In genomic region chr11:70653345-70654197, GRCm38 (mm10) we compare ENCODE assay signal across 9 mouse cellular contexts. TPM values are rescaled to one million over a fixed set of nuclear protein-coding genes. Genes with fewer than 3 reads are reported as not detected.
DNase-seq lines count a peak whose midpoint lies in the region; ATAC-seq and TF ChIP-seq lines count a peak whose summit lies in the region.
"Had no signal": no experiment of that assay in that cellular context is flagged by ENCODE, and none has a peak within 500 bp of the region (broad histone marks: within the 10 kb centered on the region; RNA-seq: fewer than 3 reads in every experiment).

No protein-coding gene starts in this region.

- peak; percentile 43; the same call in 1 of the 2 replicates for TF ChIP-seq EP300 in heart, postnatal 0 days (IDR thresholded peaks at IDR 0.05; ENCODE audit: low read depth)

- H3K27ac ChIP-seq in bone marrow, adult 2 months (ENCODE audit: control insufficient read depth, insufficient read depth, low read depth, low read length, poor library complexity) = peak overlapping the region; percentile 100
- peak overlapping the region; percentile 100 for H3K27ac ChIP-seq in heart, postnatal 0 days (ENCODE audit: low read depth)

- peak overlapping the region; percentile 100 for H3K4me3 ChIP-seq in G1E (ENCODE audit: low read depth, low read length)
- peak overlapping the region; percentile 98 for H3K4me3 ChIP-seq in bone marrow, adult 2 months (replicated peaks; ENCODE audit: control insufficient read depth, low read depth, low read length)
- peak overlapping the region; percentile 96 for H3K4me3 ChIP-seq in heart, postnatal 0 days (ENCODE audit: low read depth, low read length)

- ATAC-seq in G1E (ENCODE audit: extremely low read depth, insufficient number of reproducible peaks, low FRiP score, poor library complexity, severe bottlenecking) = no peak
- peak; percentile 47 for ATAC-seq in erythroblast, adult 5-6 weeks (replicated peaks; ENCODE audit: low FRiP score, poor library complexity, severe bottlenecking)
- ATAC-seq in heart, postnatal 0 days (ENCODE audit: insufficient read depth, low read depth) = peak; percentile 28
- ATAC-seq in megakaryocyte, adult 5-6 weeks (ENCODE audit: poor library complexity, severe bottlenecking) = peak; percentile 29
- ATAC-seq in inflammation-experienced regulatory T-cells, adult 6 months = no peak

- under 1% methylated on average over 63 of the region's 63 CpGs for WGBS in bone marrow, adult 2 months
- under 1% methylated on average over 59 of the region's 63 CpGs for WGBS in heart, postnatal 0 days

- peaks cover 63% of the 10 kb centered on the region for H3K36me3 ChIP-seq in G1E (replicated peaks)
- peaks cover 43% of the 10 kb centered on the region for H3K36me3 ChIP-seq in heart, postnatal 0 days (replicated peaks; ENCODE audit: control insufficient read depth, insufficient read depth, low read length)

- H3K9ac ChIP-seq in heart, postnatal 0 days (replicated peaks; ENCODE audit: low read depth, low read length) = peak overlapping the region; percentile 99

- peaks cover 79% of the 10 kb centered on the region for H3K4me1 ChIP-seq in G1E (ENCODE audit: insufficient read depth, low read depth, low read length)
- H3K4me1 ChIP-seq in bone marrow, adult 2 months (ENCODE audit: control insufficient read depth, insufficient read depth, low read length) = peaks cover 10% of the 10 kb centered on the region
- H3K4me1 ChIP-seq in heart, postnatal 0 days (ENCODE audit: control insufficient read depth, insufficient read depth) = peaks cover 25% of the 10 kb centered on the region

- no peak for TF ChIP-seq CTCF in G1E (IDR thresholded peaks at IDR 0.05; ENCODE audit: low read depth, low read length)
- TF ChIP-seq CTCF in bone marrow, adult 2 months (IDR thresholded peaks at IDR 0.05; ENCODE audit: control insufficient read depth, insufficient read depth, low read length) = no peak
- TF ChIP-seq CTCF in heart, postnatal 0 days (IDR thresholded peaks at IDR 0.05; ENCODE audit: low read depth) = no peak

- peak overlapping the region; percentile 75 for H3K4me2 ChIP-seq in heart, postnatal 0 days (ENCODE audit: low read depth, low read length)

- H3K27me3 ChIP-seq in G1E (ENCODE audit: insufficient read depth, low read length) = no peaks in the 10 kb centered on the region
- H3K27me3 ChIP-seq in heart, postnatal 0 days (ENCODE audit: control insufficient read depth, insufficient read depth, low read length) = no peaks in the 10 kb centered on the region

- H3K9me3 ChIP-seq in G1E (replicated peaks) = no peaks in the 10 kb centered on the region
- no peaks in the 10 kb centered on the region for H3K9me3 ChIP-seq in heart, postnatal 0 days (replicated peaks; ENCODE audit: control insufficient read depth, low read length)

- peak; percentile 66 for DNase-seq in G1E (ENCODE audit: low spot score)
- no peak for DNase-seq in heart, postnatal 0 days (ENCODE audit: low spot score)
- DNase-seq in kidney, postnatal 4 days = peak; percentile 76 to 86
- DNase-seq in right cerebral cortex, postnatal 25 days = peak; percentile 70

- TF ChIP-seq POLR2A in bone marrow, adult 2 months (IDR thresholded peaks at IDR 0.05; ENCODE audit: borderline replicate concordance, control insufficient read depth, low read depth, low read length) = peak; percentile 37; the same call in 1 of the 2 replicates

RNA-seq across cellular contexts. Expression of gene Pfn1, which starts 0.9 kb away (rescaled TPM):
- total RNA-seq in G1E (2014; fragmentation: Nextera tagmentation) (804 and 991 TPM in 2 replicates), G1E (2017) (724 and 774 TPM in 2 replicates)
- 3,649 and 4,709 TPM in 2 replicates for polyA plus RNA-seq in G1E (2012)
- polyA plus RNA-seq in bone marrow, adult 2 months (2011; ENCODE audit: insufficient read depth, insufficient read length, low replicate concordance, missing spikeins) = 840 and 1,173 TPM in 2 replicates
- total RNA-seq in erythroblast, adult 5-6 weeks (2015; ENCODE audit: low replicate concordance) = 414 and 492 TPM in 2 replicates
- 125 and 193 TPM in 2 replicates for total RNA-seq in erythroblast, adult 5-6 weeks (2017; ENCODE audit: low replicate concordance)
- 924 and 959 TPM in 2 replicates for total RNA-seq in heart, postnatal 0 days (2014; rRNA removed; ENCODE audit: low replicate concordance)
- polyA plus RNA-seq in heart, postnatal 0 days (2015; fragmentation: Nextera tagmentation; extraction: Ambion mirVana) = 903 and 932 TPM in 2 replicates
- 1,800 and 1,907 TPM in 2 replicates for total RNA-seq in megakaryocyte, adult 5-6 weeks (2015)
- 869 and 896 TPM in 2 replicates for total RNA-seq in megakaryocyte, adult 5-6 weeks (2017)
- polyA plus RNA-seq in inflammation-experienced regulatory T-cells, adult 6 months (2017; shearing (Covaris generic)) = 1,000 to 10,000 TPM; 3,037 to 4,758 (median 3,214) TPM

RNA-seq across cellular contexts. Expression of gene Eno3, which starts 3.4 kb away (rescaled TPM):
- total RNA-seq in G1E (2014; fragmentation: Nextera tagmentation) (19.0 and 25.3 TPM in 2 replicates), G1E (2017) (21.9 and 24.5 TPM in 2 replicates)
- polyA plus RNA-seq in G1E (2012) = 3.1 and 5.7 TPM in 2 replicates
- polyA plus RNA-seq in bone marrow, adult 2 months (2011; ENCODE audit: insufficient read depth, insufficient read length, low replicate concordance, missing spikeins) = 14.7 and 29.8 TPM in 2 replicates
- 1.5 and 2.9 TPM in 2 replicates for total RNA-seq in erythroblast, adult 5-6 weeks (2015; ENCODE audit: low replicate concordance)
- 3.3 and 6.0 TPM in 2 replicates for total RNA-seq in erythroblast, adult 5-6 weeks (2017; ENCODE audit: low replicate concordance)
- 1,315 and 1,376 TPM in 2 replicates for total RNA-seq in heart, postnatal 0 days (2014; rRNA removed; ENCODE audit: low replicate concordance)
- polyA plus RNA-seq in heart, postnatal 0 days (2015; fragmentation: Nextera tagmentation; extraction: Ambion mirVana) = 1,204 and 1,224 TPM in 2 replicates
- 6.3 and 7.8 TPM in 2 replicates for total RNA-seq in megakaryocyte, adult 5-6 weeks (2015)
- 5.9 and 8.2 TPM in 2 replicates for total RNA-seq in megakaryocyte, adult 5-6 weeks (2017)
- 10 to 100 TPM in 2 of 3 experiments, 1 to 10 TPM in 1; 6.2 to 27.4 (median 21.7) TPM for polyA plus RNA-seq in inflammation-experienced regulatory T-cells, adult 6 months (2017; shearing (Covaris generic))

RNA-seq across cellular contexts. Expression of gene Slc25a11, which starts 6.3 kb away (rescaled TPM):
- 42.8 and 72.7 TPM in 2 replicates for total RNA-seq in G1E (2014; fragmentation: Nextera tagmentation)
- 125 and 144 TPM in 2 replicates for total RNA-seq in G1E (2017)
- 50.6 and 59.2 TPM in 2 replicates for polyA plus RNA-seq in G1E (2012)
- polyA plus RNA-seq in bone marrow, adult 2 months (2011; ENCODE audit: insufficient read depth, insufficient read length, low replicate concordance, missing spikeins) = 28.7 and 49.2 TPM in 2 replicates
- total RNA-seq in erythroblast, adult 5-6 weeks (2015; ENCODE audit: low replicate concordance) = 17.1 and 20.1 TPM in 2 replicates
- 16.2 and 16.6 TPM in 2 replicates for total RNA-seq in erythroblast, adult 5-6 weeks (2017; ENCODE audit: low replicate concordance)
- total RNA-seq in heart, postnatal 0 days (2014; rRNA removed; ENCODE audit: low replicate concordance) = 530 and 532 TPM in 2 replicates
- 446 and 451 TPM in 2 replicates for polyA plus RNA-seq in heart, postnatal 0 days (2015; fragmentation: Nextera tagmentation; extraction: Ambion mirVana)
- 78.9 and 93.0 TPM in 2 replicates for total RNA-seq in megakaryocyte, adult 5-6 weeks (2015)
- 63.4 and 66.1 TPM in 2 replicates for total RNA-seq in megakaryocyte, adult 5-6 weeks (2017)
- 100 to 1,000 TPM in 2 of 3 experiments, 10 to 100 TPM in 1; 85.3 to 111 (median 111) TPM for polyA plus RNA-seq in inflammation-experienced regulatory T-cells, adult 6 months (2017; shearing (Covaris generic))

RNA-seq across cellular contexts. Expression of gene Rnf167, which starts 6.5 kb away (rescaled TPM):
- 63.7 and 115 TPM in 2 replicates for total RNA-seq in G1E (2014; fragmentation: Nextera tagmentation)
- 62.3 and 64.1 TPM in 2 replicates for total RNA-seq in G1E (2017)
- 62.6 and 81.3 TPM in 2 replicates for polyA plus RNA-seq in G1E (2012)
- 125 and 265 TPM in 2 replicates for polyA plus RNA-seq in bone marrow, adult 2 months (2011; ENCODE audit: insufficient read depth, insufficient read length, low replicate concordance, missing spikeins)
- 146 and 222 TPM in 2 replicates for total RNA-seq in erythroblast, adult 5-6 weeks (2015; ENCODE audit: low replicate concordance)
- 217 and 308 TPM in 2 replicates for total RNA-seq in erythroblast, adult 5-6 weeks (2017; ENCODE audit: low replicate concordance)
- total RNA-seq in heart, postnatal 0 days (2014; rRNA removed; ENCODE audit: low replicate concordance) = 48.3 and 66.3 TPM in 2 replicates
- 61.8 and 62.5 TPM in 2 replicates for polyA plus RNA-seq in heart, postnatal 0 days (2015; fragmentation: Nextera tagmentation; extraction: Ambion mirVana)
- 75.6 and 82.1 TPM in 2 replicates for total RNA-seq in megakaryocyte, adult 5-6 weeks (2015)
- 57.4 and 60.0 TPM in 2 replicates for total RNA-seq in megakaryocyte, adult 5-6 weeks (2017)
- polyA plus RNA-seq in inflammation-experienced regulatory T-cells, adult 6 months (2017; shearing (Covaris generic)) = 100 to 1,000 TPM; 276 to 454 (median 423) TPM

RNA-seq across cellular contexts. Expression of gene Gp1ba, which starts 14.6 kb away (rescaled TPM):
- 1.1 and 3.1 TPM in 2 replicates for total RNA-seq in G1E (2014; fragmentation: Nextera tagmentation)
- total RNA-seq in G1E (2017) = 2.8 and 3.4 TPM in 2 replicates
- 9.0 TPM in 2 replicates for polyA plus RNA-seq in G1E (2012)
- polyA plus RNA-seq in bone marrow, adult 2 months (2011; ENCODE audit: insufficient read depth, insufficient read length, low replicate concordance, missing spikeins) = 8.6 and 28.3 TPM in 2 replicates
- 0.84 TPM in 1 of 2 replicates, not detected in the other for total RNA-seq in erythroblast, adult 5-6 weeks (2015; ENCODE audit: low replicate concordance)
- 0.42 TPM in 1 of 2 replicates, not detected in the other for total RNA-seq in erythroblast, adult 5-6 weeks (2017; ENCODE audit: low replicate concordance)
- total RNA-seq in heart, postnatal 0 days (2014; rRNA removed; ENCODE audit: low replicate concordance) = 0.08 TPM in 1 of 2 replicates, not detected in the other
- polyA plus RNA-seq in heart, postnatal 0 days (2015; fragmentation: Nextera tagmentation; extraction: Ambion mirVana) = 0.26 and 0.27 TPM in 2 replicates
- total RNA-seq in megakaryocyte, adult 5-6 weeks (2015) = 0.20 and 0.23 TPM in 2 replicates
- 0.04 TPM in 1 of 2 replicates, not detected in the other for total RNA-seq in megakaryocyte, adult 5-6 weeks (2017)
- under 1 TPM; 0.17 to 0.69 (median 0.21) TPM for polyA plus RNA-seq in inflammation-experienced regulatory T-cells, adult 6 months (2017; shearing (Covaris generic))
- total RNA-seq: left cerebral cortex, postnatal 25 days had no signal

Comparison
In these comparisons a context has a peak if more than half of its experiments do, and no peak if none do; other contexts are left out.
1. ATAC-seq: peak in erythroblast, adult 5-6 weeks (single experiment), heart, postnatal 0 days (single experiment) and megakaryocyte, adult 5-6 weeks (single experiment); none in G1E (single experiment) and inflammation-experienced regulatory T-cells, adult 6 months (single experiment).
2. RNA of gene Eno3, which starts 3.4 kb away (total RNA-seq): 1,315 to 1,376 TPM in heart, postnatal 0 days; 19.0 to 25.3 TPM in G1E, 5.9 to 8.2 TPM in megakaryocyte, adult 5-6 weeks and 1.5 to 6.0 TPM in erythroblast, adult 5-6 weeks; every median in the first group is over 10 times any median in the second.
3. Peak in every context shown above with its lines, with median percentiles within 50 percentile points of each other: H3K4me3 ChIP-seq.